8 mouse cellular contexts compared by ENCODE assay signal in genomic region chr9:96326496-96326923, GRCm38 (mm10). TPM values are rescaled to one million over a fixed set of nuclear protein-coding genes. Genes with fewer than 3 reads are reported as not detected.
A peak's percentile ranks its signal among the peaks of the same experiment; 100 is the strongest.
DNase-seq lines count a peak whose midpoint lies in the region; ATAC-seq and TF ChIP-seq lines count a peak whose summit lies in the region.

No protein-coding gene starts in this region.

- TF ChIP-seq CTCF in layer of hippocampus, adult 2 months (conservative IDR thresholded peaks at IDR 0.05), result no peak

- no peak for DNase-seq in layer of hippocampus, adult 2 months (ENCODE audit: low spot score in 2 of 2)
- DNase-seq in layer of hippocampus, adult 9-11 months, result no peak
- DNase-seq in heart, adult 8-10 months (ENCODE audit: low spot score), result peak; percentile 13
- peak; percentile 31 for DNase-seq in lung, postnatal 36 days
- DNase-seq in embryo, embryonic 11 days, result no peak
- no peak for DNase-seq in spleen, postnatal 4 days (ENCODE audit: low spot score in 2 of 2)
- no peak for DNase-seq in retina, postnatal 1 day

- no peak overlapping the region for H3K4me3 ChIP-seq in layer of hippocampus, adult 2 months

- 0 out of 2 replicates have a peak overlapping the region, but pooled peaks have one; percentile 24 for H3K27ac ChIP-seq in layer of hippocampus, adult 2 months

- ATAC-seq in cerebellum, adult (ENCODE audit: insufficient number of reproducible peaks, low FRiP score, low TSS enrichment), result peak; percentile 83

RNA-seq across cellular contexts. Expression of gene Atp1b3, which starts 37.7 kb away (rescaled TPM):
- total RNA-seq in layer of hippocampus, adult 2 months (2021), result 10 to 100 TPM; 72.4 to 88.6 TPM
- total RNA-seq in heart, adult 8-10 months (2022), result 10 to 100 TPM; 49.7 to 54.4 (median 53.0) TPM

Comparison
In these comparisons a context has a peak if more than half of its experiments do, and no peak if none do; other contexts are left out.
1. DNase-seq: peak in heart, adult 8-10 months (single experiment) and lung, postnatal 36 days (single experiment); none in layer of hippocampus, adult 2 months (0 of 2), layer of hippocampus, adult 9-11 months (single experiment), embryo, embryonic 11 days (single experiment), spleen, postnatal 4 days (0 of 2) and retina, postnatal 1 day (single experiment).